Mouse (Mus musculus) layer of hippocampus, adult 9-10 months (tissue): ENCODE results near the gene Fbxw19.
"Not testable (repeated sequence)": the region's sequence is repeated elsewhere in the genome, so short reads cannot be mapped to it uniquely, and the experiment has no call there.

Source experiments
- DNase-seq: peaks from one replicate; pipeline ENCODE4 v3.0.0; 2022; ENCODE audit warnings: low spot score

Gene Fbxw19

GRCm38 (mm10) chr9:109495775-109496174 lies at the start of gene Fbxw19:
Fbxw19 (minus strand) TSS chr9:109495875.
- not testable (repeated sequence) for DNase-seq

- DNase-seq: no peak
Measured at GRCm38 (mm10) chr9:109523385-109524064, 27.9 kb upstream of the Fbxw19 start.

GRCm38 (mm10) chr9:109449040-109449439 lies 46.6 kb downstream of the Fbxw19 start, which contains the start of gene Fbxw16:
Fbxw16 (minus strand) TSS chr9:109449140.
- DNase-seq: no peak

GRCm38 (mm10) chr9:109432956-109433355 lies 62.7 kb downstream of the Fbxw19 start:
- DNase-seq: no peak
